Mouse (Mus musculus) MEL (cell line): ENCODE data around the gene Frmd5. TPM values are rescaled to one million over a fixed set of nuclear protein-coding genes. Genes with fewer than 3 reads are reported as not detected.

Experiments used
- DNase-seq: peaks from one replicate; pipeline ENCODE4 v3.0.0; 2011; ENCODE audit warnings: low read depth, low spot score
- H3K27ac ChIP-seq: 2 replicates; pipeline ENCODE4 v1.5.1; 2012; ENCODE audit warnings: low read depth, mild to moderate bottlenecking, control low read depth, low read length, moderate library complexity; ENCODE audit not compliant: control insufficient read depth
- H3K27me3 ChIP-seq, 2 experiments: fragments of 150-350 bp in 1 of 2; sonication (generic) in 1 of 2; 2 replicates each; pipeline ENCODE4 v1.6.1; 2012; ENCODE audit warnings: low read length in 2 of 2, mild to moderate bottlenecking in 2 of 2, improper control_type of control experiment in 1 of 2, moderate library complexity in 1 of 2; ENCODE audit not compliant: insufficient read depth in 2 of 2, control insufficient read depth in 1 of 2
- H3K36me3 ChIP-seq, 2 experiments: 2 replicates each; pipeline ENCODE4 v1.6.1; 2012 to 2014; ENCODE audit warnings: low read length in 2 of 2, improper control_type of control experiment in 1 of 2, inconsistent platforms in 1 of 2, mild to moderate bottlenecking in 1 of 2; ENCODE audit not compliant: insufficient read depth in 2 of 2, control insufficient read depth in 1 of 2
- H3K4me1 ChIP-seq, 2 experiments: fragments of 150-350 bp in 1 of 2; sonication (generic) in 1 of 2; 2 replicates each; pipeline ENCODE4 v1.6.1; 2012; ENCODE audit warnings: low read length in 2 of 2, improper control_type of control experiment in 1 of 2, mild to moderate bottlenecking in 1 of 2; ENCODE audit not compliant: insufficient read depth in 2 of 2, control insufficient read depth in 1 of 2
- H3K4me3 ChIP-seq, 2 experiments: fragments of 150-350 bp in 1 of 2; sonication (generic) in 1 of 2; 2 replicates each; pipeline ENCODE4 v1.5.1; 2012; ENCODE audit warnings: low read depth in 2 of 2, low read length in 2 of 2, mild to moderate bottlenecking in 2 of 2, moderate library complexity in 2 of 2, control low read depth in 1 of 2, improper control_type of control experiment in 1 of 2; ENCODE audit not compliant: control insufficient read depth in 1 of 2, insufficient read depth in 1 of 2
- H3K79me2 ChIP-seq: 2 replicates; pipeline ENCODE4 v1.6.1; 2012; ENCODE audit warnings: mild to moderate bottlenecking, low read length, moderate library complexity; ENCODE audit not compliant: control insufficient read depth, poor library complexity, insufficient read depth
- H3K9ac ChIP-seq: 2 replicates; pipeline ENCODE4 v1.6.1; 2012; ENCODE audit warnings: low read depth, mild to moderate bottlenecking, control low read depth, low read length, moderate library complexity; ENCODE audit not compliant: control insufficient read depth, poor library complexity, severe bottlenecking
- H3K9me3 ChIP-seq: fragments of 150-350 bp; sonication (generic); replicated peaks from 2 replicates; pipeline ENCODE4 v1.6.1; 2012; ENCODE audit warnings: mild to moderate bottlenecking, low read length, improper control_type of control experiment, moderate library complexity; ENCODE audit not compliant: insufficient read depth
- EP300 ChIP-seq, 2 experiments: IDR thresholded peaks; 2 replicates each; pipeline ENCODE4 v1.6.1; 2011; ENCODE audit warnings: improper control_type of control experiment in 2 of 2, low read length in 2 of 2, low read depth in 1 of 2, mild to moderate bottlenecking in 1 of 2
- ETS1 ChIP-seq: IDR thresholded peaks from 2 replicates; pipeline ENCODE4 v1.6.1; 2012; ENCODE audit warnings: low read depth, mild to moderate bottlenecking, inconsistent platforms, low read length, improper control_type of control experiment, moderate library complexity
- GABPA ChIP-seq: IDR thresholded peaks from 2 replicates; pipeline ENCODE4 v1.6.1; 2012; ENCODE audit warnings: low read depth, mild to moderate bottlenecking, inconsistent platforms, low read length, improper control_type of control experiment, moderate library complexity
- KAT2A ChIP-seq: conservative IDR thresholded peaks from 2 replicates; pipeline ENCODE4 v1.6.1; 2012; ENCODE audit warnings: low read depth, low read length, improper control_type of control experiment, inconsistent platforms
- MAZ ChIP-seq: IDR thresholded peaks from 2 replicates; pipeline ENCODE4 v1.6.1; 2012; ENCODE audit warnings: low read depth, mild to moderate bottlenecking, inconsistent platforms, low read length, improper control_type of control experiment
- MYC ChIP-seq: IDR thresholded peaks from 2 replicates; pipeline ENCODE4 v1.6.1; 2011; ENCODE audit warnings: low read depth, mild to moderate bottlenecking, low read length, improper control_type of control experiment, moderate library complexity
- POLR2A ChIP-seq, 2 experiments: IDR thresholded peaks; 2 replicates each; pipeline ENCODE4 v1.6.1; 2011 to 2012; ENCODE audit warnings: low read length in 2 of 2, mild to moderate bottlenecking in 2 of 2, control low read depth in 1 of 2, improper control_type of control experiment in 1 of 2, low read depth in 1 of 2, moderate library complexity in 1 of 2; ENCODE audit not compliant: control insufficient read depth in 1 of 2, insufficient read depth in 1 of 2, poor library complexity in 1 of 2
- POLR2AphosphoS2 ChIP-seq: IDR thresholded peaks from 2 replicates; pipeline ENCODE4 v1.6.1; 2011; ENCODE audit warnings: low read length, improper control_type of control experiment
- POLR2AphosphoS5 ChIP-seq: IDR thresholded peaks from 2 replicates; pipeline ENCODE4 v1.6.1; 2012; ENCODE audit warnings: low read depth, borderline replicate concordance, mild to moderate bottlenecking, inconsistent platforms, low read length, moderate library complexity, mixed read lengths
- RAD21 ChIP-seq: IDR thresholded peaks from 2 replicates; pipeline ENCODE4 v1.6.1; 2011; ENCODE audit warnings: mild to moderate bottlenecking, low read depth, low read length, improper control_type of control experiment
- TAL1 ChIP-seq: IDR thresholded peaks from 2 replicates; pipeline ENCODE4 v1.6.1; 2012; ENCODE audit warnings: mild to moderate bottlenecking, inconsistent platforms, low read length, moderate library complexity, mixed read lengths
- TBP ChIP-seq: IDR thresholded peaks from 2 replicates; pipeline ENCODE4 v1.8.0; 2011; ENCODE audit warnings: low read depth, low read length, improper control_type of control experiment
- TCF12 ChIP-seq: IDR thresholded peaks from 2 replicates; pipeline ENCODE4 v1.6.1; 2014; ENCODE audit warnings: low read depth, mild to moderate bottlenecking, inconsistent platforms, low read length, improper control_type of control experiment, moderate library complexity
- UBTF ChIP-seq: IDR thresholded peaks from 2 replicates; pipeline ENCODE4 v1.6.1; 2012; ENCODE audit warnings: low read depth, mild to moderate bottlenecking, inconsistent platforms, low read length, improper control_type of control experiment, moderate library complexity, borderline replicate concordance; ENCODE audit not compliant: insufficient read depth
- USF1 ChIP-seq: IDR thresholded peaks from 2 replicates; pipeline ENCODE4 v1.6.1; 2014; ENCODE audit warnings: low read depth, mild to moderate bottlenecking, inconsistent platforms, low read length, improper control_type of control experiment, moderate library complexity
- ZC3H11A ChIP-seq: IDR thresholded peaks from 2 replicates; pipeline ENCODE4 v1.6.1; 2012; ENCODE audit warnings: low read depth, mild to moderate bottlenecking, inconsistent platforms, low read length, improper control_type of control experiment
- ZMIZ1 ChIP-seq: IDR thresholded peaks from 2 replicates; pipeline ENCODE4 v1.6.1; 2012; ENCODE audit warnings: low read depth, mild to moderate bottlenecking, inconsistent platforms, low read length, improper control_type of control experiment, moderate library complexity
- polyA plus RNA-seq, 2 experiments: library from polyadenylated mRNA; stranded (reverse) in 1 of 2; unstranded in 1 of 2; fragments of >175 nt in 1 of 2; fragments of >200 nt in 1 of 2; gene quantifications; 2 replicates each; pipeline versions ENCODE4 v1.2.1 to v1.2.4; 2012; ENCODE audit warnings: low replicate concordance in 2 of 2, low read depth in 1 of 2; ENCODE audit not compliant: insufficient read length in 2 of 2, insufficient read depth in 1 of 2, missing spikeins in 1 of 2
- total RNA-seq: library from RNA; depleted of rRNA; stranded (reverse); fragments of 300-350 nt; gene quantifications from 2 replicates; pipeline ENCODE4 v1.2.3, GENCODE M21; 2012

Gene Frmd5
- total and polyA plus RNA-seq, 3 experiments = 0.04 to 0.15 TPM; not detected in 1

DNA sequence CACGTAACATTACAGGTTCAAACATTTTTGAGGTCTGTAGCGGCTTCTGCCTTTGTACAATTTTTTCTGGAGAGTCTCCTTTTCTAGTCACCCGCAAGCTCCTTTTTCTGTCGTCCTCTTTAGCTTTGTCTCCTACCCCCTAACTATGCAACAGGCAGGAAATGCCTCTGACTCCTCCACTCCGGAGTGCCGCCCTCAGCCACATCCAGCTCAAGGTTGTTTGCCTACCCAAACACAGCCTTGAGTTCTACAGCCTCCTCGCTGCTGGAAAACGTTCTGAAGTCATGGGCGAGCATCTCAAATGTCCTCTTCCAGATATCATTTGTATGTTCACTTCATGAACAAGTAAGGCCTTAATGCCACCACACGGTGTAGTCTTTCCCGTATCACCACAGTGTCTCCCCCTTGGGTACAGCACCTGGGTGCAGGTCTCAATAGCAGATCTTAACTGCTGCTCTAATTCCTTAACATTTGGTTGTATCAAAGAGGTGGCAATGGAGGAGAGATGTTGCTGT, 45.5 kb downstream of the Frmd5 start:
- Histone ChIP-seq H3K27ac (no peak overlapping the region), H3K27me3 (peaks cover 0 to 4% of the 10 kb centered on the region in 2 experiments; a peak in 2 of 4 replicates), H3K4me1 (no peaks in the 10 kb centered on the region), H3K79me2 (no peaks in the 10 kb centered on the region), H3K9me3 (no peaks in the 10 kb centered on the region), H3K4me3 (no peak overlapping the region), H3K36me3 (no peaks in the 10 kb centered on the region), H3K9ac (no peak overlapping the region)
- TF ChIP-seq USF1 = no peak
- no peak for TF ChIP-seq RAD21
- no peak for TF ChIP-seq POLR2AphosphoS5
- DNase-seq = no peak

DNA sequence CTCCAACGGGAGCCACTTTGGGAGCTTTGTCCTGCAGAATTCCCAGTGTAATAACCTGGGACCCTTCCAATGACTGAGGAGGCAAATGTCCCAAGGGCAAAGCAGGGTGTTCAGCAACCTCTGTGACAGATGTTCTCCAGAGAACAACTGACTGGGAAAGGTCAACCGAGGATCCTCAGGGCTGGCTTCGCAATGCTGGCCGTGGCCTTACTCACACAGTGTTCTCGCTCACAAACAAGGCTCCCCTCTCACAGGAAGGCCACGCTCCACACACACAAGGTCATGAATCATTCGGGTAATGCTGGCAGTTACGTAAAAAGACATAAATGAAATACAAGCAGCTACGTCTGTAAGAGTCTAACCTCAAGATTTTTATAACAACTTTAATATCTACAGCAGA, 46.2 kb downstream of the Frmd5 start:
- Histone ChIP-seq H3K4me3 (no peak overlapping the region), H3K27ac (no peak overlapping the region), H3K4me1 (no peaks in the 10 kb centered on the region), H3K27me3 (peaks cover 0 to 4% of the 10 kb centered on the region in 2 experiments; a peak in 2 of 4 replicates)
- TF ChIP-seq TAL1 = no peak
- no peak for TF ChIP-seq UBTF
- TF ChIP-seq TBP = no peak
- no peak for TF ChIP-seq GABPA
- no peak for TF ChIP-seq ZMIZ1
- TF ChIP-seq ZC3H11A = no peak
- TF ChIP-seq TCF12 = no peak
- no peak for TF ChIP-seq ETS1
- no peak for TF ChIP-seq MYC
- TF ChIP-seq POLR2AphosphoS2 = no peak
- no peak for TF ChIP-seq POLR2AphosphoS5
- TF ChIP-seq MAZ = no peak
- TF ChIP-seq KAT2A = no peak
- no peak for TF ChIP-seq EP300 (IDR thresholded peaks at IDR 0.05; ENCODE audit: low read depth in 1 of 2, low read length in 2 of 2)
- no peak for TF ChIP-seq POLR2A (IDR thresholded peaks at IDR 0.05; ENCODE audit: control insufficient read depth in 1 of 2, insufficient read depth in 1 of 2, low read depth in 1 of 2, low read length in 2 of 2, poor library complexity in 1 of 2)
- TF ChIP-seq, all 39 proteins: peak for 0
- no peaks in the 10 kb centered on the region for H3K36me3 ChIP-seq
- H3K79me2 ChIP-seq = no peaks in the 10 kb centered on the region
- H3K9me3 ChIP-seq = no peaks in the 10 kb centered on the region
- no peak for DNase-seq
- H3K9ac ChIP-seq = no peak overlapping the region
